ENCODE assay signal across 8 mouse cellular contexts in genomic region chr12:53328257-53328736, GRCm38 (mm10).
DNase-seq lines count a peak whose midpoint lies in the region; ATAC-seq lines count a peak whose summit lies in the region.

No protein-coding gene starts in this region.

- DNase-seq in cerebellum, postnatal 10 days, result peak; percentile 61 to 71
- DNase-seq in heart, adult 9 months (ENCODE audit: low spot score in 2 of 2), result peak; percentile 14 to 35
- peak; percentile 62 to 69 for DNase-seq in kidney, postnatal 4 days
- DNase-seq in urinary bladder, postnatal 25 days (ENCODE audit: low spot score), result no peak

- no peak overlapping the region for H3K9ac ChIP-seq in hindbrain, embryonic 15.5 days
- H3K9ac ChIP-seq in hindbrain, embryonic 12.5 days, result no peak overlapping the region
- no peak overlapping the region for H3K9ac ChIP-seq in stomach, embryonic 16.5 days (ENCODE audit: low read length)

- H3K36me3 ChIP-seq in hindbrain, embryonic 15.5 days, result no peaks in the 10 kb centered on the region
- H3K36me3 ChIP-seq in hindbrain, embryonic 12.5 days, result no peaks in the 10 kb centered on the region
- no peaks in the 10 kb centered on the region for H3K36me3 ChIP-seq in stomach, embryonic 16.5 days (ENCODE audit: control insufficient read depth, insufficient read depth, low read length)

- 29% methylated on average over 5 of the region's 5 CpGs for WGBS in hindbrain, embryonic 15.5 days
- 31% methylated on average over 5 of the region's 5 CpGs for WGBS in hindbrain, embryonic 12.5 days
- WGBS in stomach, embryonic 16.5 days, result 21% methylated on average over 5 of the region's 5 CpGs

- no peak overlapping the region for H3K4me2 ChIP-seq in hindbrain, embryonic 15.5 days
- H3K4me2 ChIP-seq in hindbrain, embryonic 12.5 days (replicated peaks), result no peak overlapping the region
- peak overlapping the region; percentile 22 for H3K4me2 ChIP-seq in stomach, embryonic 16.5 days (ENCODE audit: low read depth, low read length)

- peak overlapping the region; percentile 21 for H3K27ac ChIP-seq in hindbrain, embryonic 15.5 days (replicated peaks)
- H3K27ac ChIP-seq in hindbrain, embryonic 12.5 days, result no peak overlapping the region
- H3K27ac ChIP-seq in stomach, embryonic 16.5 days (ENCODE audit: low read length), result peak overlapping the region; percentile 80

- peak; percentile 75; the same call in 1 of the 2 replicates for ATAC-seq in hindbrain, embryonic 15.5 days (ENCODE audit: low FRiP score, low read depth)
- ATAC-seq in hindbrain, embryonic 12.5 days (ENCODE audit: low FRiP score), result no peak
- peak; percentile 68 for ATAC-seq in stomach, embryonic 16.5 days (ENCODE audit: insufficient read depth, low FRiP score)
- ATAC-seq in monocyte, adult 5-6 weeks (replicated peaks; ENCODE audit: insufficient number of reproducible peaks, low FRiP score, low TSS enrichment, poor library complexity, severe bottlenecking), result no peak

- H3K4me3 ChIP-seq in hindbrain, embryonic 15.5 days, result no peak overlapping the region
- no peak overlapping the region for H3K4me3 ChIP-seq in hindbrain, embryonic 12.5 days
- H3K4me3 ChIP-seq in stomach, embryonic 16.5 days (replicated peaks; ENCODE audit: low read length), result no peak overlapping the region

- no peaks in the 10 kb centered on the region for H3K27me3 ChIP-seq in hindbrain, embryonic 15.5 days
- no peaks in the 10 kb centered on the region for H3K27me3 ChIP-seq in hindbrain, embryonic 12.5 days
- H3K27me3 ChIP-seq in stomach, embryonic 16.5 days (ENCODE audit: control insufficient read depth, insufficient read depth, low read length), result no peaks in the 10 kb centered on the region

- peaks cover 37% of the 10 kb centered on the region for H3K4me1 ChIP-seq in hindbrain, embryonic 15.5 days (replicated peaks)
- H3K4me1 ChIP-seq in hindbrain, embryonic 12.5 days, result peaks cover 30% of the 10 kb centered on the region
- peaks cover 10% of the 10 kb centered on the region for H3K4me1 ChIP-seq in stomach, embryonic 16.5 days (ENCODE audit: control insufficient read depth, insufficient read depth, low read length)

- H3K9me3 ChIP-seq in hindbrain, embryonic 15.5 days, result no peaks in the 10 kb centered on the region
- H3K9me3 ChIP-seq in hindbrain, embryonic 12.5 days (replicated peaks), result no peaks in the 10 kb centered on the region
- no peaks in the 10 kb centered on the region for H3K9me3 ChIP-seq in stomach, embryonic 16.5 days (replicated peaks; ENCODE audit: control insufficient read depth, low read length)

Comparison
In these comparisons a context has a peak if more than half of its experiments do, and no peak if none do; other contexts are left out.
1. ATAC-seq: peak in hindbrain, embryonic 15.5 days (single experiment) and stomach, embryonic 16.5 days (single experiment); none in hindbrain, embryonic 12.5 days (single experiment) and monocyte, adult 5-6 weeks (single experiment).